Comparison of ENCODE assay signal across 13 mouse cellular contexts in genomic region chr14:95775737-95776136, GRCm38 (mm10).
"Had no signal": no experiment of that assay in that cellular context is flagged by ENCODE, and none has a peak within 500 bp of the region (broad histone marks: within the 10 kb centered on the region; RNA-seq: fewer than 3 reads in every experiment).

No protein-coding gene starts in this region.

- H3K9ac ChIP-seq: liver, embryonic 15.5 days; midbrain, embryonic 13.5 days had no signal

- H3K4me3 ChIP-seq: left cerebral cortex, adult 2 months; limb, embryonic 10.5 days; liver, embryonic 15.5 days; megakaryocyte, embryonic 14.5 days; midbrain, embryonic 13.5 days had no signal

- H3K27ac ChIP-seq: left cerebral cortex, adult 2 months; limb, embryonic 10.5 days; liver, embryonic 15.5 days; macrophage; midbrain, embryonic 13.5 days had no signal

- DNase-seq: kidney, adult 8-10 months; kidney, postnatal 25 days; lung, adult 2 months; lung, postnatal 10 days; thymus, adult 2 months; thymus, postnatal 25 days had no signal

- H3K27me3 ChIP-seq: liver, embryonic 15.5 days; megakaryocyte, embryonic 14.5 days; midbrain, embryonic 13.5 days had no signal

- H3K9me3 ChIP-seq: limb, embryonic 10.5 days; liver, embryonic 15.5 days; megakaryocyte, embryonic 14.5 days; midbrain, embryonic 13.5 days had no signal

- H3K36me3 ChIP-seq: limb, embryonic 10.5 days; liver, embryonic 15.5 days; midbrain, embryonic 13.5 days had no signal

- H3K4me1 ChIP-seq: limb, embryonic 10.5 days; liver, embryonic 15.5 days; megakaryocyte, embryonic 14.5 days; midbrain, embryonic 13.5 days had no signal

- ATAC-seq: midbrain, embryonic 13.5 days had no signal

- H3K4me2 ChIP-seq: liver, embryonic 11.5 days; liver, embryonic 15.5 days; midbrain, embryonic 13.5 days had no signal
